Mouse (Mus musculus): ENCODE measurements around the gene Bpgm. TPM values are rescaled to one million over a fixed set of nuclear protein-coding genes. Genes with fewer than 3 reads are reported as not detected.

Gene Bpgm
- polyA plus RNA-seq, 1 experiment, result not detected

DNA sequence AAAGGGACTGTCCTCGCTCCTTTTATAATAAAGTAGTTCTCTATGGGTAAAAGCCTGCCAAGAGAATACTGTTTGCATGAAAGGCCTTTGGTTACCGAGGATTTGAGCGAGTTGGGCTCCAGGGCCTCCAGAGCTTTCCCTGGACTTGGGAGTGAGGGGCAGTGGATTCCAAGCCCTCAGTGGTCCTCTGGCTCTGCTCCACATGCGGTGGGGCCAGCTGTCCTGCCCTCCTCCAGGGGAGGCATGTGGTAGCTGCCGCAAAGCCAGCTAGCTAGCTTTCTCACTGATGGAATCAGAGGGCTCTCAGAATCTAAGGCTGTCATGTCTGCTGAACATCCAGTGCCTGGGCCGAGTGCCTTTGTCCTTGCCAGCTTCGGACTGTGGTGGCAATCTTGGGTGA, 26.3 kb downstream of the Bpgm start:
- peaks cover 4% of the 10 kb centered on the region; the same call in 1 of the 2 replicates for H3K4me1 ChIP-seq (ENCODE audit: control insufficient read depth, insufficient read depth, low read length)
- no peak for TF ChIP-seq CTCF (IDR thresholded peaks at IDR 0.05; ENCODE audit: insufficient read depth, low read depth, low read length)
- no peak for TF ChIP-seq POLR2A (IDR thresholded peaks at IDR 0.05; ENCODE audit: insufficient read depth, low read depth, low read length)
- H3K4me3 ChIP-seq (ENCODE audit: insufficient read depth, low read depth, low read length), result no peak overlapping the region
- H3K27ac ChIP-seq (ENCODE audit: insufficient read depth, low read depth, low read length), result no peak overlapping the region
- WGBS, result 69% methylated on average over 7 of the region's 7 CpGs

DNA sequence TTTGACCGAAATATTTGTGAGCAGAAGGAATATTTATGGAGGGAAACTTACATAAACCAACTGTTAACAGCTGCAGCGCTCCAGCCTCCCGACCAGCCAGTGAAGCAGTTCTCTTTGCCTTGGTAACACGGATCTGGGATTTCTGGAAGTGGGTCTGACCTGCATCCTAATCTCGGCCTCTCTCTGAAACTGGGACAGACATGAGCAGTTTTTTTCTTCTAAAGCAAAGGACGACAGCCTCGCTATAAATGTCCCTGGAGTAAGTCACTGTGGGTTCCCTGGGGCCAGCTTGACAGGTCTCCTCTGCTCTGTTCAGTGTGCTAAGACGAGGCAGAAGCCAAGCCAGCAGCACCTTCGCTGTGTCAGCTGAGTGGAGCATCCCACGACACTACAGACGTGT, 29.9 kb downstream of the Bpgm start:
- 65% methylated on average over 11 of the region's 11 CpGs for WGBS
- Histone ChIP-seq H3K27ac (ENCODE audit: insufficient read depth, low read depth, low read length) (no peak overlapping the region), H3K4me3 (ENCODE audit: insufficient read depth, low read depth, low read length) (no peak overlapping the region), H3K4me1 (ENCODE audit: control insufficient read depth, insufficient read depth, low read length) (peaks cover 4% of the 10 kb centered on the region; the same call in 1 of the 2 replicates)
- TF ChIP-seq CTCF (IDR thresholded peaks at IDR 0.05; ENCODE audit: insufficient read depth, low read depth, low read length) (no peak), POLR2A (IDR thresholded peaks at IDR 0.05; ENCODE audit: insufficient read depth, low read depth, low read length) (no peak)

DNA sequence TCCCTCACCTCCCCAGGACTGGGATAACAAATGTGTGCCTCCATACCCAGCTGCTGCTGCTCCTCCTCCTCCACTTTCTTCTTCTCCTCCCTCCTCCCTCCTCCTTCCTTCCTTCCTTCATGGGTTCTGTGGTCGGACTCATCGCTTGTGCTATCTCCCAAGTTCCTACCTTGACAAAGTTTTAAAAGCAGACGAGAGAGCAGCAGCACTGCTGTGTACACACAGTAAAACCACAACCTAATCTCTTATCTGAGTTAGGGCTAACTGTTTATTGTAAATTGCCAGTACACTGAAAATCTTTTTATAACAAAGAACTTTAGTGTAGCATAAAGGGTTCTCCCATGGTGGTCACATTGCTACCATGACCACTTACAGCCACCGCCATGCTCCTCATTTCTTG, 31.6 kb downstream of the Bpgm start:
- Histone ChIP-seq H3K27ac (ENCODE audit: insufficient read depth, low read depth, low read length) (no peak overlapping the region), H3K4me3 (ENCODE audit: insufficient read depth, low read depth, low read length) (no peak overlapping the region), H3K4me1 (ENCODE audit: control insufficient read depth, insufficient read depth, low read length) (no peaks in the 10 kb centered on the region)
- TF ChIP-seq POLR2A (IDR thresholded peaks at IDR 0.05; ENCODE audit: insufficient read depth, low read depth, low read length), result no peak
- no peak for TF ChIP-seq CTCF (IDR thresholded peaks at IDR 0.05; ENCODE audit: insufficient read depth, low read depth, low read length)
- 95% methylated on average over 4 of the region's 4 CpGs for WGBS

DNA sequence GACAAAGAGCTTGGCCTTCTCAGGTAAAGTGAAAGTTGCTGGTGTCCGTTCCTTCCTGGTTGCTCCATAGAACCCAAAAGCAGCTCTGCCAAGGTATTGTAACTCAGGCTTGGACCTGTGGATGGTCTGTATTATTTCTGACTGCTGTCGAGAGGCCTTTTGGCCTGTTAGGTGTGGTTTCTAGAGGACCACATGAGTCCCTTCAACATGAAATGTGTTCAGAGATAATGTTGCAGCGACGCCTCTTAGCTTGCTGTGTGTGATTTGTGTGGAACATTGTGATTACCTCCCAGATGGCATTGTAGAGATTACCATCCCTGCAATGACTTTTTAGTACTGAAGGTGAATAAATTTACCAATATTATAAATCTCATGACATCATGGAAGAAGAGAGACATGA, 32.0 kb downstream of the Bpgm start:
- H3K4me1 ChIP-seq (ENCODE audit: control insufficient read depth, insufficient read depth, low read length), result no peaks in the 10 kb centered on the region
- H3K27ac ChIP-seq (ENCODE audit: insufficient read depth, low read depth, low read length), result no peak overlapping the region
- TF ChIP-seq CTCF (IDR thresholded peaks at IDR 0.05; ENCODE audit: insufficient read depth, low read depth, low read length), result no peak
- no peak for TF ChIP-seq POLR2A (IDR thresholded peaks at IDR 0.05; ENCODE audit: insufficient read depth, low read depth, low read length)
- H3K4me3 ChIP-seq (ENCODE audit: insufficient read depth, low read depth, low read length), result no peak overlapping the region
- 94% methylated on average over 4 of the region's 4 CpGs for WGBS

DNA sequence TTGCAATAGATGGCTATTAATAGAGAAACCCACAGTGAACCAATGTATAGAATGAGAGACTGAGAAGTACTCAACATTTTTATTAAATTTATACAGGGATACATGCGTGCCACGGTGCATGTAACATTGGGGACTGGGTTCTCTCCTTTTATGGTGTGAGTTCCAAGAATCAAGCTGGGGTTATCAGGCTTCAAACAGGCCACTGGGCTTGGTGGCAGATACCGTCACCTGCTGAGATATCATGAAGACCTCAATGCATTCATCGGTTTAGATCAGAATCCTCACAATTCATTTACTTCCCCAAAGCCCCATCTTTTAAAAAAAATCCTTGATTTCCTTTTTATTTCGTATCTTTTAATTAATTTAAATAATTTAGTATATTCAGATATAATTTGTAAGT, 34.3 kb downstream of the Bpgm start:
- no peak overlapping the region for H3K27ac ChIP-seq (ENCODE audit: insufficient read depth, low read depth, low read length)
- no peak overlapping the region for H3K4me3 ChIP-seq (ENCODE audit: insufficient read depth, low read depth, low read length)
- WGBS, result 96% methylated on average over 5 of the region's 5 CpGs
- H3K4me1 ChIP-seq (ENCODE audit: control insufficient read depth, insufficient read depth, low read length), result no peaks in the 10 kb centered on the region; the same call in 1 of the 2 replicates
- TF ChIP-seq POLR2A (IDR thresholded peaks at IDR 0.05; ENCODE audit: insufficient read depth, low read depth, low read length) (no peak), CTCF (IDR thresholded peaks at IDR 0.05; ENCODE audit: insufficient read depth, low read depth, low read length) (no peak)

DNA sequence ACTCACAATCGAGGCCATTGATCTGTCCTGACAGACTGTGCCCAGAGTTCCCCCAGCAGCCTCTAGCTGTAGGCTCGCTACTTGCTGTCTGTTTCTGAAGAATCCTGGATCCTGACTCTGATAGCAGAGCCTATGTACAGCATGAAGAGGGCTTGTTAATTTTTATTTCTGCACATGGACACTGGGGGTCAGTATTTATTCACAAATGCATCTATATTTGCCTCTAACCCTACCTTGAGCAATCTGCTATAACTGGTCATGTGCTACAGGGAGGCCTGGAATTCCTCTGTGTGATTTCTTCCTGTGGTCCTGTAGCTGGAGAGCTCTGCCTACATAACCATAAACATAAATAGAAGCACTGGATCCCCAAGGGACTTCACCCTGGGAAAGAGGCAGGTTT, 35.4 kb downstream of the Bpgm start:
- H3K4me1 ChIP-seq (ENCODE audit: control insufficient read depth, insufficient read depth, low read length), result peaks cover 3% of the 10 kb centered on the region; the same call in 1 of the 2 replicates
- H3K27ac ChIP-seq (ENCODE audit: insufficient read depth, low read depth, low read length), result no peak overlapping the region
- H3K4me3 ChIP-seq (ENCODE audit: insufficient read depth, low read depth, low read length), result no peak overlapping the region
- TF ChIP-seq POLR2A (IDR thresholded peaks at IDR 0.05; ENCODE audit: insufficient read depth, low read depth, low read length), result no peak
- no peak for TF ChIP-seq CTCF (IDR thresholded peaks at IDR 0.05; ENCODE audit: insufficient read depth, low read depth, low read length)
- 38% methylated on average over 2 of the region's 2 CpGs for WGBS

DNA sequence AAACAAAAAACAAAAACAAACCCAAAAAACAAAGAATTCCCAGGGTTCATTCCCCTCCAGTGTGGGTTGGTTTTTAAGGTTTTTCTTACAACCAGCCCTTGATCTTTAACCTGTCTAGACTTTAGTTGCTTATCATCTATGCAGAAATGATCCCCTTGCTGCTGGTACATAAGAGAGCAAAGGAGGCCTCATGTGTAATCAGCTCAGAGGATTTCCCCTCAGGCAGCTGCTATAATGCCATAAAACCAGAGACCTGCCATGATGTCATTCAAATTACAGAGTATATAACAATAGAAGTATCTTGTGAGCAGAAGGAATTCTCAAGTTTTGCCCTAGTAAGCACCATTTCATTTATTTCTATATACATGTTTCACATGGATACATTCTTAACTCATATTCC, 36.7 kb downstream of the Bpgm start:
- H3K27ac ChIP-seq (ENCODE audit: insufficient read depth, low read depth, low read length), result no peak overlapping the region

DNA sequence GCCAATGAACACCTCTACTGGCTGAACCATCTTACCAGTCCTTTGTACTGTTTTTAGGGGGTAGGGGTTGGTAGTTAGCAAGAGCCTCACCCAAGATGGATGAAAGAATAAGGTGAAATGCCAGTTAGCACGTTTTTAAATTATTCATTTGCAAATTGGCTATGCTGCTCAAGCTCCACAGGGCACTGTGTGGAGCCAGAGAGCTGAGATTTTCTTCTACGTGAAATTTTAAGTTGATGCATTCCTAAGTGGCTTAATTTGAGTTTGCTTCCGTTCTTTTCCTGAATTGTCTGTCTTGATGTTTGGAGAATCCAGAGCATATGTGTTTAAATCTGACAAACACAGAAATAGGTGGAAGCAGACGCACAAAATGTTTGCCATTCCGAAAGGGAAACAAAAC, 38.6 kb downstream of the Bpgm start:
- no peak for TF ChIP-seq CTCF (IDR thresholded peaks at IDR 0.05; ENCODE audit: insufficient read depth, low read depth, low read length)
- TF ChIP-seq POLR2A (IDR thresholded peaks at IDR 0.05; ENCODE audit: insufficient read depth, low read depth, low read length), result no peak
- H3K4me1 ChIP-seq (ENCODE audit: control insufficient read depth, insufficient read depth, low read length), result peaks cover 3% of the 10 kb centered on the region; the same call in 1 of the 2 replicates
- H3K4me3 ChIP-seq (ENCODE audit: insufficient read depth, low read depth, low read length), result no peak overlapping the region
- WGBS, result 15% methylated on average over 5 of the region's 5 CpGs
- no peak overlapping the region for H3K27ac ChIP-seq (ENCODE audit: insufficient read depth, low read depth, low read length)

More for the DNA sequence above, 36.7 kb downstream of the Bpgm start:
- Histone ChIP-seq H3K4me3 (ENCODE audit: insufficient read depth, low read depth, low read length) (no peak overlapping the region), H3K4me1 (ENCODE audit: control insufficient read depth, insufficient read depth, low read length) (peaks cover 3% of the 10 kb centered on the region; the same call in 1 of the 2 replicates)
- TF ChIP-seq POLR2A (IDR thresholded peaks at IDR 0.05; ENCODE audit: insufficient read depth, low read depth, low read length) (no peak), CTCF (IDR thresholded peaks at IDR 0.05; ENCODE audit: insufficient read depth, low read depth, low read length) (no peak)

DNA sequence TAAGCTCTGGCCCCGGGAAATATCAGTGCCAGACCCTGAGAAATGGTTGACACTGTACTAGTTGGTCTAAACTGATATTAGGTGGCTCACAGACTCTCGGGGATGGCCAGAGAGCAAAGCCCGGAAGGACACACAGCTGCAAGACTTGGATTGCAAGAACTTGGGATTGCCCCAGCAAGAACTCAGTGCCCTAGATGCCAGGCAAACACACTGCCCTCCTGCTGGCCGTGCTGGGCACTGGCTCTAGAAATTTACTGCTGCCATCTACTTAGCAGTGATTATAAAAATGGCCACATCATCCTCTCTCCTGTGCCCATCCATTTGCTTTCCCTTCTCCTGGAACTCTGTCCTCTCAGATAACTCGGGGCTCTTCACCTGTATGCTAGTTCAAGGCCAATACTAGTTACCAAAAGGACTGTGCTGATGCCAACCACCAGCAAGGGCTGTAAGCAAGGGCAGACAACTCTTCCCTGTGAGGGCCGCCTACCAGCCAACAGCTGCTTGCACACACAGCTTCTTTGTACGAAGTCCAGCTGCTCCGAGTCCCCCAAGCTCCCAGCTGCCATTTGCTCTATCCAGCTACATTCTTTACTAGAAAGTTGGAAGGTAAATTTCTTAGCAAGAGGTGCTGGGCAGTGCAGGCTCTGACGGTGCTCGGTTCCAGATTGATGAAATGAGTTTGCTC, 39.2 kb downstream of the Bpgm start:
- peaks cover 3% of the 10 kb centered on the region; the same call in 1 of the 2 replicates for H3K4me1 ChIP-seq (ENCODE audit: control insufficient read depth, insufficient read depth, low read length)
- H3K4me3 ChIP-seq (ENCODE audit: insufficient read depth, low read depth, low read length), result no peak overlapping the region
- TF ChIP-seq POLR2A (IDR thresholded peaks at IDR 0.05; ENCODE audit: insufficient read depth, low read depth, low read length) (no peak), CTCF (IDR thresholded peaks at IDR 0.05; ENCODE audit: insufficient read depth, low read depth, low read length) (no peak)
- H3K27ac ChIP-seq (ENCODE audit: insufficient read depth, low read depth, low read length), result no peak overlapping the region
- WGBS, result 45% methylated on average over 10 of the region's 10 CpGs
